Mouse (Mus musculus) C2C12 (cell line): Measurements from ENCODE around the gene Gm136.
A peak's percentile ranks its signal among the peaks of the same experiment; 100 is the strongest.

Experiments
- CTCF ChIP-seq: IDR thresholded peaks from one replicate; pipeline ENCODE4 v1.5.1; 2011; ENCODE audit not compliant: control insufficient read depth, insufficient read depth, insufficient read length
- MYOD1 ChIP-seq: IDR thresholded peaks from one replicate; pipeline ENCODE4 v1.6.1; 2011; ENCODE audit warnings: low read depth; ENCODE audit not compliant: control insufficient read depth, insufficient read length

DNA sequence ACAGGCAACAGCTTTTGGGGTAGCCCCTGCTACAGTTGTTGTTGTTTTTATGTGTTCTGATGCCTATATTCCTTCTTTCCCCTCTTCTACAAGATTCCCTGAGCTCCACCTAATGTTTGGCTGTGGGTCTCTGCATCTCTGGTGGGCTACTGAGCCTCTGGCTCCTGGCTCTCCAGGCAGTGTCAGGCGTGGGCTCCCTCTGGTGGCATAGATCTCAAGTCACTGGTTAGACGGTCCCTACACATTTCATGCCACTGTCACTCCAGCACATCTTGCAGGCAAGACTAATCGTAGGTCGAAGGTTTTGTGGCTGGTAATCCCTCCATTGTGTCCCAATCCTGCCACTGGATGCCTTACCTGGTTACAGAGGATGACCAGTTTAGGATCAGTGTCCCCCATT is 26.7 kb upstream of the Gm136 start:
- TF ChIP-seq MYOD1 (no peak), CTCF (peak; percentile 23)
